Mouse (Mus musculus): ENCODE results near the gene Slc24a1.
A peak's percentile ranks its signal among the peaks of the same experiment; 100 is the strongest.
"Not testable (repeated sequence)": the region's sequence is repeated elsewhere in the genome, so short reads cannot be mapped to it uniquely, and the experiment has no call there.

The Slc24a1 gene

DNA sequence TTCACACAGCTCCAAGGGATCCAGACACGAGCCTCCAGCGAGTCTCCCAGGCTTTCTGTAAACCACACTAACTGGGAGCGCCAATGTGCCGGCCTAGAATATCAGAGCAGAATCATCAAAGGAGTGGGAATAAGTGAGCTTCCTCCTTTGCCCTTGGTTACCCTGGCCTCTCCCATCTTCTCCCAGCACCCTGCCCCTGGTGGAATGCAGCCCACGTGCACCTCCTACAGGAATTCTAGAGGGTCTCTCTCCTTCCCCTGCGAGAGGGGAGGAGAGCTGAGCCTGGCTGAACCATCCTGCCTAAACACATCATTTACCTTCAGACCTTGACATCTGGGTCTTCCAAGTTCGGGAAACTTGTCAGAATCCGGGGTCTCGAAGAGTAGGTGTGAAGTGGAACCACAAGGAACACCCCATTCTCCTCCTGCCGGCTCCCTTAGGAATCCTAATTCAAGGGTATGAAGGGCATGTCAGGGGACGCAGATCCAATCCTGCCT is at the start of gene Slc24a1:
TSS of gene Slc24a1 (minus strand) at position 447 of the 497 bp plus-strand sequence.
- DNase-seq (ENCODE audit: low read depth), result no peak

DNA sequence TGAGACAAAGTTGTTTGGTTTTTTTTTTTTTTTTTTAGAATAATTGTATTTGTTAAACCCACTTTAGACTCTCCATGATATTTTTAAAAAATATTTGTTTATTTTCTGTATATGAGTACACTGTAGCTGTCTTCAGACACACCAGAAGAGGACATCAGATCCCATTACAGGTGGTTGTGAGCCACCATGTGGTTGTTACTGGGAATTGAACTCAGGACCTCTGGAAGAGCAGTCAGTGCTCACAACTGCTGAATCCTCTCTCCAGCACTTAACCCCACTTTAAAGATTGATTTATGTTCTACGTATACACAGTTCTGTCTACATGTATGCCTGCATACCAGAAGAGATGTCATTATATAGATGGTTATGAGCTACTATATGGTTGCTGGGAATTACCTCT is 44.1 kb upstream of the Slc24a1 start:
- not testable (repeated sequence) for DNase-seq (ENCODE audit: low read depth)

DNA sequence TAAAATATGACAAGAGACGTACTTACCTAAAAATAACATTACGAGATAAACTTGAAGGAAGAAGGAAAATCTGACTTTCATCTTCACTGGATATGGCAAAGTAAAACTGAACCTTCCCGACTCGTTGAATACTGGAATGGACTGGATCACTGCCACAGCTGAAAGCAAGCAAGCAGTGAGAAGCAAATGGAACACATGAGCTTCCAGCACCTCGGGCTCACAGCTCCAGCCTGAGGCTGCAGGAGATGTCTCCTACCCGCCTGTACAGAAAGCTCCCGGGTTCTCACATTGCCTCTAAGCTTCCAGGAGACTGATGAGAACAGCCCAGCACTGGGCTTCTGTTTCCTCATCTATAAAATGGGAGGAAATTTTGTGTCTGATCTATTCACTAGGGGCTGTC is 38.9 kb upstream of the Slc24a1 start:
- DNase-seq (ENCODE audit: low read depth), result no peak

DNA sequence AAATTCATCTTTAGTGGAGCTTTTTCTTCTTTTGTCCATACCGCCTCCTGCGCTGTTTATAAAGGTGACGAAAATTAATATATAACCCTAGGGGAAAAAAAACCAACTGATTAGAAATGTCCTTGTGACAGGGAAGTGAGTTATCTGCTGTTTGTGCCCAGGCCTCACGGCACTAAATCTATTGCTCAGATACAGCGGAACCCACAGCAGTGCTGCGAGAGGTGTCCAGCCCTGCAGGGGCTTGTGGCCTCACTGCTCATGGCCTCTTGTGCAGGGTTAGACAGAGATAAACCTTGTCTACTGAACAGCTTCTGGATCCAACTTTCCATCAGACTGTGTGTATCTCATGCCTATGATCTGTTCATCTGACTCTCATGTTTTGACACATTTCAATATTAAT is 37.0 kb upstream of the Slc24a1 start:
- DNase-seq (ENCODE audit: low read depth), result no peak

DNA sequence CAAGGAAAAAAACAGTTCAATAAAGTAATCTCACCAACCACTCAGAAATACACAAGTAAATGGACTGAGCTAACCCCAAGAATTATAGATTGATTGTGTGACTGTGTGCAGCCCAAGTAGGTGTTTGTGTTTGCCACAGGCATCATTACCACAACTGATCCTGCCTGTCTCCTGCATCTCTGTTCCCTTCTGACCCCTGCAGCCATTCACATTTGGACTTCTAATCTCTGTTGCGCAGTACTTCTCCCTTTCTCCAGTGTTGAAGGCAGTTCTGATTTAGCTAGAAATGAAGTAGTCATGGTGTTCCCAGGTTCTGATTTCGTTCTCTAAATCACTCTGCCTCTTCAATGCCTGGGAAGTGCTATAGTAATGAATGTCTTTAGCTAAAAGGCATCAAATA is 36.2 kb upstream of the Slc24a1 start:
- no peak for DNase-seq (ENCODE audit: low read depth)

DNA sequence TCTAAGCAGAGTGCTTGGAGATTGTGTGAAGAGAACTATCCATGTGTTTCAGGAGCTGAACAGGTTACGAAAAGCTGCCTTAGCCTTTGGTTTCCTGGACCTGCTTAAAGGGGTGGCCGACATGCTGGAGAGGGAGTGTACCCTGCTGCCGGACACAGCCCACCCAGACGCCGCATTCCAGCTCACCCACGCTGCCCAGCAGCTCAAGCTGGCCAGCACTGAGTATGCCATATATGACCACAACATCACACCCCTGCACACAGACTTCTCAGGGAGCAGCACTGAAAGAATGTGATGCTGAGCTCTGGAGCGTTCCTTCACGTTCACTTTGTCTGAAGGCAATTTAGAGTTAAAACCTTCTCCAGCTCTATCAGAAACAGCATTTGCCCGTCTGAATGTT is 34.4 kb upstream of the Slc24a1 start:
- no peak for DNase-seq (ENCODE audit: low read depth)

DNA sequence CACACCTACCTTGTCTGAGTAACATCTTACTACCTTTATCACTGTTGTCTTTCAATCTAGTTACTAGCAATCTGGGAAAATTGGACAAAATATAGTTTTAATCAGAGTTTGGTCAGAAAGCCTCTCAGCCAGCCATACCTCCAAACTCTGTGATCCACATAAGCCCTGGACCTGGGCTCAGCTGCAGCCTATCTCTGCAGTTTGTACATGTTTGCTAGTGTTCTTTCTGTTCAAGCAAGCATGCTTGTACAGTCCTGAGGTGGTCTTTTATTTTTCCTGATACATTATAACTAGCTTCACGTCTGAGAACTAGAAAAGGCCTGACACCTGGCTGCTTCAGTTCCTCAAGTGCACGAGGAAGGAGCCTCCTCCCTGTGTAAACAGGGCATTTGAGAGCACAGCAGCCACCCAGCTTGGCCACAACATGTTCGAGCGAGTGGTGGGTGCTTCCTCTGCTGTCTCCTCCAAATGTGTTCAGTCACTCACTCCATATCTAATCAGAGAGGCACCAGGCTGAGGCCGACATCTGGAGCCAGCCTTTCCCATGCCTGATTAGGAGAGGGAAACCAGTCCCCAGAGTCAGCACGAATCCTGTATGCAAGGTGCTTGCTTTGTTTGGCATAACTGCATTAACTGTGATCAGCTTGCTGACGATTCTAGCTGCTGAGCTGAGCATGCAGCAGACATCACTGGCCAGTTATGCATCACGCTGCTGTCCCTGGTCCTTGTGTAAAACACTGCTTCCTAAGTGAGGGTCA is 33.8 kb upstream of the Slc24a1 start:
- no peak for DNase-seq (ENCODE audit: low read depth)

DNA sequence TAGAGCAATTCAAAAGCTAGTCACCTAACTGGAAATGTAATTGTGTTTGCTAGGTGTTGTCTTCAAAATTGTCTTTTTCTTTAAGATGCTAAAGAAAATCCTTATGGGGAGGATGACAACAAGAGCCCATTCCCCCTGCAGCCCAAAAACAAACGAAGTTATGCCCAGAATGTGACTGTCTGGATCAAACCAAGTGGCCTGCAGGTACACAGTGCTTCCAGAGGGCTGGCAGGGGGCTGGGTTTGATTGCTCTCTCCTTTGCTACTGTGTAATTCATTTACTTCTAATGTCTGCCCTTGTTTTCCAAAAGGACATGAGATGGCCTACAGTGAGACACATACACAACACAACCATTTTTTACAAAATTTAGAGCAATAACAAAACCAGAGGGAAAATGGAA is 30.5 kb upstream of the Slc24a1 start:
- DNase-seq (ENCODE audit: low read depth), result no peak

DNA sequence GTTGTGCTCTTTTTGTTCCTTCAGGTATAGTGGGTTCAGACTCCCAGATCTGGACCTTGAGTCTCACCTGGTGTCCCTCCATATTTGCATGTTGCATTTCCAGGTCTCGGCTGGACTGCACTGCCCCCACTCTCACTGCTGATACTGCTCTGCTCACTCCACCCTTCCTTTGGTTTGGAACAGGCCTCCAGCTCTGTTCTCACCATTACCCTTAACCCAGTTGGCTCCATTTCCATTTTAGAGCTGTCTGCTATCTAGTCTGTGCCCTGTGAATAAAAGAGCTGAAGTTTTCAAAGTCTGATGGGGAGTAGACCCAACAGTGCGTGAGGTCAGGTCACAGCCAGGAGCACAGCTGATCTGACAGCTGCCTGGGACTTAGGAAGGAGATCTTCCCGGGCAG is 29.1 kb upstream of the Slc24a1 start:
- no peak for DNase-seq (ENCODE audit: low read depth)

DNA sequence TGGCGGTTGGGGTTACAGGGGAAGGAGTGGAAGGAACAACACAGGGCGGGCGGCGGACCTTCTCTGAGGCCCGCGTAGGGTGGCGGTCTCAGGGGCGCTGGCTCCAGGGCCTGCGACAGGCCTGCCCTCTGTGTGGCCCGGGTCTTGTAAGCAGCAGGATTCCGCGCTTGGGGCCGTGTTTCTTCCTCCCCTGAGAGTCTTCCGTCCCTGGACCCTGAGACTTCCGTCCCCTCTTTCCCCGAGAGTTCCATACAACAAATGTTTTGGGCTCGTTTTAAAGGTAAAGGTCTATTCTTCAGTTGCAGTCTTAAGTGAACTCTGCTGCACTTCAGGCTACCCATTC is 9.5 kb upstream of the Slc24a1 start:
- DNase-seq (ENCODE audit: low read depth), result no peak

DNA sequence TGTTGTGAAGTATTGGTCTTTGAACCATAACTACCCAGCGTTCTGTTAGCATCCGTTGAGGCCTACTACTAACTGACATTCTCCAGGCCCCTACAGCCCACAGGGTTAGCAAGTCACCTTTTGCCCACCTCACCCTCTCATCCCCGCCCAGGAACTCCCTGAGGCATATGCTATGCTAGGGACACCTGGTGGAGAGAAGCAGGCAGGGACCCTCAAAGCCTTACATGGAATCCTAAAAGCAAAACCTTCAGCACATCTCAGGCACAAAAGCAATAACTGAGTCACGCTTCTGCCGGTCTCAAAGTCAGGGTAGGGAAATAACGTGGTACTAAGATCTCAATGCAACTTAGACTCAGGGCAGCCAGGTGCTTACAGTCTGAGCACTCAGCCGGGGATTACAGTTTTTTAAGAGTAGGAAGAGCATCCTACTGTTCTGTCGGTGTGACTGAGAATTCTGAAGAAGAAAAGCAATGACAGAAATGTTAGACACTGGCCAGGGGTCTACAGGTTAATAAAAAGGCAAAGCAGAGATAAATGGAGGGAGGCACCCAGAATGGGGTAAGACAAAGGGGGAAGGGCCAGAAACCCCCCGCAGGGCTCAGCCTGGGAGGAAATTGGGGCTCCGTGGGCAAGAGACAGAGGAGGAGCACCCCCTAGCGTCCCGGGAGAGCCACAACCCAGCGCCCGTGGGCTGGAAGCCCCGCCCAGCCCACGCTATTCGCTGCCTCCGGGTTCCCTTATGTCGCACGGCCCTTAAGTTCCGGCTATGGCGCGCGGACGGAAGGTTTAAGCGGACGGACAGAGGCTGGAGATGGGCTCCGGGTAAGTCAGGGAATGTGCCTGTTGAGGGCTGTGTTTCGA is 8.9 kb upstream of the Slc24a1 start, which contains the start of gene Ints14:
TSS of gene Ints14 (plus strand) at position 789 of the 861 bp plus-strand sequence.
- DNase-seq (ENCODE audit: low read depth), result peak; percentile 98

DNA sequence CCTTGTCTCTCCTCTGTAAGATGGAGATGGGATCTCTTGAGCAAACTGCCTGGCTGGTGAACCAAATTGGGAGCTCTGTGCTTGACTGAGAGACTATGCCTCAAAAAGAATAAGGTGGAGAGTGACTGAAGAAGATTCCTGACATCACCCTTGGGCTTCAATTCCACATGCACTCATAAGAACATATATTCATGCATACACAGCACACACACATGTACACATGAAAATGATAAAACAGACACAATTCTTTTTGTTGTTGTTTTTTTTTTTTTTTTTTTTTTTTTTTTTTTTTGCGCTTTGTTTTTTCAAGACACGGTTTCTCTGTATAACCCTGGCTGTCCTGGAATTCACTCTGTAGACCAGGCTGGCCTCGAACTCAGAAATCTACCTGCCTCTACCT is 5.9 kb upstream of the Slc24a1 start:
- DNase-seq (ENCODE audit: low read depth), result no peak

DNA sequence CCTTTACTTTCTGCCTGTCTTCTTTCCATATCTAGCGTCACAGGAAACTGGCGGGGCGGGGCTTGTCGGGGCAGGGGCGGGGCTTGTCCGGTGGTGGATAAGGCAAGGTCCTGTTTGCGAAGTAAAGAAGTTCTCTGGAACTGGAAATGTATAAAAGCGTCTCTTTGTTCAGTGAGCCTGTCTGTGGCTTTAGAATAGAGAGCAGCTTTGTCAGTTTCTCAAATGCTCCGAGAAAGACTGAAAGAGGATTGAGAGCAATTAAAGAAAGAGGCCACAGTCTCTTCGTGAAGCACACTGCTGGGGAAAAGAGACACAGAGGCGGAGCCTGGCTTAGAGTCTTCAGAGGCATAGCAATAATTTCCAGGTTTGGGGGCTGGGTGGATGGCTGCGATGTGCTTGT is 4.9 kb upstream of the Slc24a1 start:
- DNase-seq (ENCODE audit: low read depth), result peak; percentile 67

DNA sequence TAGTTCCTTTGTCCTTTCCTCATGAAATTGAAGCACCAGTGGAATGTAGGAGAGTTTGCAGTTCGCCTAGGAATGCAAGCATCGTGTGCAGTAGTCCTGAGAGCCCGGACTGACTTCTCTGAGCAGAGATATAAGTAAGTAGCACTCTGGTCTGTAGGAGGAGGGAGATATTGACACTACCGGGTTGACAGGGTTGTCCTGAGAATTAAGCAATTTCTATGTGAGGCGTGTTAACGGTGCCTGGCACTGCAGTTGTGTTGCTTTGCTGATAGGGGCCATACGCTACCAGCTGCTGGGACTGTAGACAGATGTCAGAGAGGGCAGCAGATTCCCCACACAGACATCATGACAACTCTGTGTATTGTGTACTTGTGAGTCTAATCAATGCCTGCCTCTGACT is 1.8 kb upstream of the Slc24a1 start:
- DNase-seq (ENCODE audit: low read depth), result no peak

DNA sequence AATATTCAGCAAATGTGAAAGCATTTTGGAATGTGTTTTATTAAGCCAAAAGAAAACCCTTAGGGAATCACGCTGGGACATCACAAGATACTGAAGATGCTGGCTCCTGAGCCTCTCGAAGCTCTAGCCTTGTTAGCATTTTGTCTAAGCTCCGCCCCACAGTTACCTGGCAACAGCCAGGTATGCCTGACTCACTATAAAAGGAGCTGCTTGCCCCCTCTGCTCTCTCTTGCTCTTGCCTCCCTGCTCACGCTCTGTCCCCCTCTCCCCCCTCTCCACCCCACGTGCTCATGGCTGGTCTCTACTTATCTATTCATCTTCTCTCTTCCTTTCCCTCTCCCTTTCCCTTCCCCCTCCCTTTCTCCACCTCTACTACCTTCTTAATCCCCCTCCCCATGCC is 648 bp upstream of the Slc24a1 start:
- DNase-seq (ENCODE audit: low read depth), result no peak

DNA sequence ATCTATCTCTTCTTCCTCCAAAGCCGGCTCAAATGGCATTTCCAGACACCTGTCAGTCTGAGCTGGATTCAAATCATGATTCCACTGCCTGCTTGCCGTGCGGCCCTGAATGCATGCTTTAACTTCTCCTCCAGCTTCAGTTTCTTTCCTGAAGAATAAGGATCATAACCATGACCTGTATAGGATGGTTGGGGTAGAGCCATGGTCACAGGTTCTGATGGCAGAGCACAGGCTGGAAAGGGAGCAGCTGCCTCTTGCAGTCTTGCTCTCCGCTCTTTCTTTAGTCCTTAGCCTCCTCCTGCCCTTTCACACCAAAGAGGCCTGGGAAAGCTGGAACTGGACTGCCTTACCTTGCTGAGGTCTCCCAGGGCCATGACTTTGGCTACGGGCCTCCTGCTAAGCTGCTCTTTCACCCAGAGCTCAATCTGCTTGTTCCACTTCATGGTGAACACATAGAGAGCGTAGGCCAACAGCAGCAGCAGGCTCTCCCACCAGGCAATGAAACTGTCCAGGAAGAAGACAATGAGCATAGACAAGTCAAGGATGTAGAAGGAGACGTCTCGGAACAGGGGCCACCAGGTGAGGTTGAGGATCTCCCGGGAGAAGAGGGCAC is 3.8 kb downstream of the Slc24a1 start:
- no peak for DNase-seq (ENCODE audit: low read depth)

DNA sequence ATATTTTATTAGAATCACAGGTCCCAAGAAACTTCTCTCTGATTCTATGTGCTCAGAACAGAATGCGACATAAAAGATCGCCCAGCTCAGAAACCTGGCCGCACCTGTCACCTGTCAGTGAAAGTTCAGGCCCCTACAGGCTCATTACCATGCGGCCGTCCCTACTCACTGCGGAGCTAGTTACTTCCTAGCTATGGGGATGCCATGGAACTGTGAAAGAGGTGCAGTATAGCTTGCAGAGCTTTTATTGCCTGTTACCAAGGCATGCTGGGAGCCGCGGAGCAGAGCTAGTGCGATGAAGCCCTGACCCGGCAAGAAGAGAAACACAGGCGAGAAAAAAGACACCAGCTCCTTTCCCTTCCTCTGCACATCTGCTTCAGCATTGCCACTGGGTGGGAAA is 7.4 kb downstream of the Slc24a1 start:
- no peak for DNase-seq (ENCODE audit: low read depth)

DNA sequence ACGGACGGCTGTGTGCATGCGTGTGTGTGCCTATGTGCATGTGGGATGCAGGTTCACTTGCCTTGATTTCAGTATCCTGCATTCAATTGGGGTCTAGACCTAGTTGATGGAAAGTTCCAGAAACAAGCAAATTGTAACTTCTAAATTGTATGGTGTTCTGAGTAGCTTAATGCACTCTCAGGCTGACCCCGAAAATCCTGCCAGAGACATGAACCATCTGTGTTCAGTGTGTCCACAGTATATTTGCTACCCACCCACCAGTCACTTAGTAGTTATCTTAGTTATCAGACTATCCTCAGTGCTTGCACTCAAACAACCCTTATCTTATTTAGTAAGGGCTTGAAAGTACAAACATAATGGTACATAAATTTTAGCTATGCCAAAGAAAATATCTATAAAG is 9.8 kb downstream of the Slc24a1 start:
- no peak for DNase-seq (ENCODE audit: low read depth)

DNA sequence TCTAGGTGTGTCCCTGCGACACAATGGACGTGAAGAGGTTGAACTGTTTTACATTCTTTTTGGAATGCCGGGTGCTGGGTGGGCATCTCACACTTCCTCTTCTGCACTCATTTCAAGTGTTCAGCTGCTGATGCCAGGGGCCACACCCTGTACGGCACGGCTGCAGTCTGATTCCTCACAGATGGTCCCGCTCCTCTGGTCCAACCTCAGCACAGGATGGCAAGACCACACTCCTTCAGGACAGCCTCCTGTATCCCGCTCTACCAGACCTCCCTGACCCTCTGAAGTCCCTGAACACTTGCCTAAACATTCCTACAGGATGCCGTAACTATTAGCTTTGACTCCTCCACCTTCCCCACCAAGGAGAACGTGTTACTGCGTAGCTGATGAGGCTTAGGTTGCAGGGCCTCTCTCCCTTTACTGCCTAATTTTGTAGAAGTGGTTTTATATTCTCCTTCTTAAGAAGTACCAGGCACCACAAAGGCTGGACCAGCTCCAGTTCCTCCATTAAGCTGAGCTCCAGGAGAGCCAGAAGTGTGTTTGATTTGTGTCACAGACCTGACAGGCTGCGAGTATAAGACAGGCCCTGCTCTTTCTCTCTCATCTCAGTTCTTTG is 10.6 kb downstream of the Slc24a1 start:
- DNase-seq (ENCODE audit: low read depth), result no peak

DNA sequence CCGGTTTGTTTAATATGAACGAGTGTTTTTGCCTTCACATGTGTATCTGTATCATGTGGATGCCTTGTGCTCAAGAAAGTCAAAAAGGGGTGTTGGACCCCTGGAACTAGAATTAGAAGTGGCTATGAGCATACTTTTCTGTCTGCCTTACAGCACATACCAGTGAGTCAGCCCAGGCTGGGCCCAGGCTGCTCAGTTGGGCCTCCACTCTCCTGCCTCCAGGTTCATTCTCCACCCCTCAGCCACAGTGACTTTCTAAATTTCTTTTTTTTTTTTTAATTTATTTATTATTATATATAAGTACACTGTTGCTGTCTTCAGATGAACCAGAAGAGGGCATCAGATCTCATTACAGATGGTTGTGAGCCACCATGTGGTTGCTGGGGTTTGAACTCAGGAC is 11.6 kb downstream of the Slc24a1 start:
- DNase-seq (ENCODE audit: low read depth), result no peak

DNA sequence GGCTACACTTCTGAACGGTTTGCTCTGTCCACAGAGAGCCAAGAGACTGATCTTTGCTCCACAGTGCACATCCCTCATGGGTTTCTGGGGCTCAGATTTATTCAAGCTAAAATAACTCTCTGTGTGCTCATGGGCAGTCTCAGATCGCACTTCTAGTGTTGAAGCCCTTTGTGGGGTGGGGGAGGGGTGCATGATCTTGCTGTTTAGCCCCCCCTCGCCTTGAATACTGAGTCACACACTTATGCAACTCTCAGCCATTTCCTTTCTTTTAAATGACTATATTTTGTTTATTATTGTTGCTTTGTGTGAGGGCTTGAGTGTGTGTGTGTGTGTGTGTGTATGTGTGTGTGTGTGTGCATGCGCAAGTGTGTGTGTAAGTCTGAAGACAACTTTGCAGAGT is 12.1 kb downstream of the Slc24a1 start:
- no peak for DNase-seq (ENCODE audit: low read depth)

DNA sequence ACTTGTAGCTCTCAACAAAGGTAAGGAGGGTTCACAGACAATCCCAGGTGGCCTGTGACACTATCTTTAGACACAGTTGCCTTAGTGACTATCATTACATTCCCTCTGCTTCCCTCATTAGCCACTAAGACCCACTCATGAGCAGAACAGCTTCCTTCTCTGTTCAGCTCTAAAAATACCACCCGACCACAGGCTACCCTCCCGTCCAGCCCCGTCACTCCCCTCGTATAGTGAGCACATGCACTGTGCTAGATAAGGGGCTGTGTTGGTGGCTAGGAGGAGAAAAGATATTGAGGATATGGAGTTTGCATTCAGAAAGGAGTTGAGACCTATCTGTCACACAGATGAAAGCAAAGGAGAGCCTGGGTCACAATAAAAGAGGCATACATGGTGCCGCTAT is 12.9 kb downstream of the Slc24a1 start:
- DNase-seq (ENCODE audit: low read depth), result no peak

All from induced T-regulatory cell, adult 2 months (primary cell).